In the genomic region with DNA sequence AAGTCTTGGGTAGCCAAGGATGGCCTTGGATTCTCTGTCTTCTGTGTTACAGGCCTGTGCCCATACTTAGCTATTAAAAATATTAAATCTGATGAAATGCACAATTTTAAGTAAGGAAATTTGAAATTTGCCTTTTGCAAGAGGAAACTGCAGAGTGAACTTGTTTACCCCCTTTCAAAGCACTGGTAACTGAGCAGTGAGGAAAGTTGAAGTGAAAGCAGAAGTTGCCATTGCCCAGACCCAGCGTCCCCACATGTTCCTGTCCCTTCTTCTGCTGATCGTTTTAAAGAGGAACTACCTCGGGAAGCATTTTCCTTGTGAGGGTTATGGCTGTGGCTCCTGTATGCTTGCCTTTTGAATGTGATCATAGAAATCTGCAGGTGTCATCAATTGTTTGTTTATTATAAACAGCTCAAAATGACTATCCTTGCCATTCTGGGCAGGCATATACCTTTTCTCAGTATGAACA, we compare ENCODE assay signal across 8 mouse cellular contexts. TPM values are rescaled to one million over a fixed set of nuclear protein-coding genes. Genes with fewer than 3 reads are reported as not detected.
DNase-seq lines count a peak whose midpoint lies in the region; ATAC-seq and TF ChIP-seq lines count a peak whose summit lies in the region.

No protein-coding gene starts in this region.

- no peak for ATAC-seq in forebrain, postnatal 0 days
- no peak for ATAC-seq in forebrain, embryonic 14.5 days

- no peak for TF ChIP-seq POLR2A in thymus, adult 2 months (IDR thresholded peaks at IDR 0.05; ENCODE audit: control insufficient read depth, extremely low read depth, insufficient read depth, low read length, poor library complexity)

- no peaks in the 10 kb centered on the region for H3K36me3 ChIP-seq in forebrain, postnatal 0 days (ENCODE audit: insufficient read depth)
- no peaks in the 10 kb centered on the region for H3K36me3 ChIP-seq in forebrain, embryonic 14.5 days (ENCODE audit: control insufficient read depth, insufficient read depth, low read length)
- no peaks in the 10 kb centered on the region for H3K36me3 ChIP-seq in thymus, adult 2 months (ENCODE audit: control insufficient read depth, insufficient read depth, low read length)

- no peak for TF ChIP-seq CTCF in forebrain, postnatal 0 days (IDR thresholded peaks at IDR 0.05; ENCODE audit: low read depth)
- TF ChIP-seq CTCF in thymus, adult 2 months (IDR thresholded peaks at IDR 0.05; ENCODE audit: borderline replicate concordance, control insufficient read depth, extremely low read depth, insufficient read depth, low read length, poor library complexity): no peak

- no peaks in the 10 kb centered on the region for H3K9me3 ChIP-seq in forebrain, postnatal 0 days (ENCODE audit: low read length)
- H3K9me3 ChIP-seq in forebrain, embryonic 14.5 days (replicated peaks; ENCODE audit: control insufficient read depth, low read length): no peaks in the 10 kb centered on the region

- H3K4me3 ChIP-seq in forebrain, postnatal 0 days (ENCODE audit: low read depth, low read length): no peak overlapping the region
- no peak overlapping the region for H3K4me3 ChIP-seq in forebrain, embryonic 14.5 days (ENCODE audit: low read depth, low read length)
- H3K4me3 ChIP-seq in thymus, adult 2 months (ENCODE audit: control insufficient read depth, insufficient read depth, low read length): no peak overlapping the region

- DNase-seq in forebrain, postnatal 0 days: no peak
- DNase-seq in forebrain, embryonic 14.5 days (ENCODE audit: low spot score): no peak
- DNase-seq in thymus, adult 2 months: no peak
- DNase-seq in thymus, postnatal 10 days (ENCODE audit: low spot score in 2 of 2): no peak
- DNase-seq in lung, postnatal 25 days (ENCODE audit: low spot score): peak; percentile 63
- DNase-seq in adrenal gland, adult (ENCODE audit: inconsistent age in 2 of 2, low spot score in 1 of 2): no peak
- DNase-seq in urinary bladder, adult 18-20 months (ENCODE audit: low spot score in 2 of 2): no peak
- no peak for DNase-seq in cerebellum, adult 18-20 months

- no peaks in the 10 kb centered on the region for H3K27me3 ChIP-seq in forebrain, postnatal 0 days (ENCODE audit: insufficient read depth, low read length)
- H3K27me3 ChIP-seq in forebrain, embryonic 14.5 days (replicated peaks; ENCODE audit: control insufficient read depth, insufficient read depth, low read length): no peaks in the 10 kb centered on the region
- no peaks in the 10 kb centered on the region for H3K27me3 ChIP-seq in thymus, adult 2 months (ENCODE audit: control insufficient read depth, insufficient read depth, low read length)

- no peak overlapping the region for H3K4me2 ChIP-seq in forebrain, postnatal 0 days (ENCODE audit: low read depth)
- no peak overlapping the region for H3K4me2 ChIP-seq in forebrain, embryonic 14.5 days (ENCODE audit: low read length)

- H3K9ac ChIP-seq in forebrain, postnatal 0 days: no peak overlapping the region
- H3K9ac ChIP-seq in forebrain, embryonic 14.5 days (ENCODE audit: low read length): no peak overlapping the region

- H3K27ac ChIP-seq in forebrain, postnatal 0 days (ENCODE audit: low read depth, low read length): 0 out of 2 replicates have a peak overlapping the region, but pooled peaks have one; percentile 16
- no peak overlapping the region for H3K27ac ChIP-seq in forebrain, embryonic 14.5 days (ENCODE audit: low read depth, low read length)
- peak overlapping the region; percentile 95 for H3K27ac ChIP-seq in thymus, adult 2 months (ENCODE audit: control insufficient read depth, insufficient read depth, low read length)

- no peaks in the 10 kb centered on the region for H3K4me1 ChIP-seq in forebrain, postnatal 0 days (ENCODE audit: insufficient read depth)
- no peaks in the 10 kb centered on the region for H3K4me1 ChIP-seq in forebrain, embryonic 14.5 days (ENCODE audit: control insufficient read depth, insufficient read depth, low read length)
- H3K4me1 ChIP-seq in thymus, adult 2 months (replicated peaks; ENCODE audit: control insufficient read depth, insufficient read depth, low read length): peaks cover 38% of the 10 kb centered on the region

- 71% methylated on average over 3 of the region's 3 CpGs for WGBS in forebrain, postnatal 0 days
- 82% methylated on average over 3 of the region's 3 CpGs for WGBS in forebrain, embryonic 14.5 days
- 5% methylated on average over 3 of the region's 3 CpGs for WGBS in thymus, adult 2 months

RNA-seq across cellular contexts. Expression of a gene that starts 39.8 kb away (rescaled TPM):
- 8.1 and 11.3 TPM in 2 replicates for total RNA-seq in forebrain, postnatal 0 days (2014; rRNA removed)
- 15.7 and 24.1 TPM in 2 replicates for polyA plus RNA-seq in forebrain, postnatal 0 days (2015; fragmentation: Nextera tagmentation; extraction: Ambion mirVana)
- polyA plus RNA-seq in forebrain, embryonic 14.5 days (2014; fragmentation: Nextera tagmentation; extraction: Ambion mirVana): 28.3 and 30.4 TPM in 2 replicates
- 163 and 186 TPM in 2 replicates for polyA plus RNA-seq in thymus, adult 2 months (2012; rRNA removed)

RNA-seq across cellular contexts. Expression of a gene that starts 41.8 kb away (rescaled TPM):
- total RNA-seq in forebrain, postnatal 0 days (2014; rRNA removed): 2.8 and 4.6 TPM in 2 replicates
- 4.2 and 6.1 TPM in 2 replicates for polyA plus RNA-seq in forebrain, postnatal 0 days (2015; fragmentation: Nextera tagmentation; extraction: Ambion mirVana)
- 0.43 and 1.4 TPM in 2 replicates for polyA plus RNA-seq in forebrain, embryonic 14.5 days (2014; fragmentation: Nextera tagmentation; extraction: Ambion mirVana)
- polyA plus RNA-seq in thymus, adult 2 months (2012; rRNA removed): 0.90 and 1.1 TPM in 2 replicates

RNA-seq across cellular contexts. Expression of a gene that starts 42.2 kb away (rescaled TPM):
- 1.1 and 2.2 TPM in 2 replicates for total RNA-seq in forebrain, postnatal 0 days (2014; rRNA removed)
- polyA plus RNA-seq in forebrain, postnatal 0 days (2015; fragmentation: Nextera tagmentation; extraction: Ambion mirVana): 2.6 and 2.7 TPM in 2 replicates
- polyA plus RNA-seq in forebrain, embryonic 14.5 days (2014; fragmentation: Nextera tagmentation; extraction: Ambion mirVana): 0.62 and 1.1 TPM in 2 replicates
- polyA plus RNA-seq in thymus, adult 2 months (2012; rRNA removed): 0.15 TPM in 1 of 2 replicates, not detected in the other
